Mouse (Mus musculus) midbrain, embryonic 13.5 days (tissue): ENCODE data around the gene Hsd17b14. TPM values are rescaled to one million over a fixed set of nuclear protein-coding genes. Genes with fewer than 3 reads are reported as not detected.
A peak's percentile ranks its signal among the peaks of the same experiment; 100 is the strongest.

Source experiments
- ATAC-seq: fragments of 200-750 bp; cut with Nextera tagmentation; 2 replicates; pipeline ENCODE4 v1.8.0; 2017; ENCODE audit warnings: mild to moderate bottlenecking, moderate TSS enrichment, moderate library complexity
- H3K27ac ChIP-seq: fragments of 300-500 bp; sonication (generic); 2 replicates; pipeline ENCODE4 v1.5.1; 2015; ENCODE audit warnings: inconsistent platforms, mild to moderate bottlenecking, moderate library complexity
- H3K27me3 ChIP-seq: fragments of 300-500 bp; sonication (generic); 2 replicates; pipeline ENCODE4 v1.6.1; 2015; ENCODE audit warnings: mild to moderate bottlenecking, inconsistent platforms
- H3K36me3 ChIP-seq: fragments of 300-500 bp; sonication (generic); 2 replicates; pipeline ENCODE4 v1.6.1; 2015; ENCODE audit warnings: mild to moderate bottlenecking, inconsistent platforms
- H3K4me1 ChIP-seq: fragments of 300-500 bp; sonication (generic); replicated peaks from 2 replicates; pipeline ENCODE4 v1.6.1; 2015; ENCODE audit warnings: inconsistent platforms
- H3K4me2 ChIP-seq: fragments of 300-500 bp; sonication (generic); replicated peaks from 2 replicates; pipeline ENCODE4 v1.6.1; 2015; ENCODE audit warnings: moderate library complexity, mild to moderate bottlenecking, inconsistent platforms
- H3K4me3 ChIP-seq: fragments of 300-500 bp; sonication (generic); replicated peaks from 2 replicates; pipeline ENCODE4 v1.5.1; 2015; ENCODE audit warnings: mild to moderate bottlenecking, inconsistent platforms
- H3K9ac ChIP-seq: fragments of 300-500 bp; sonication (generic); replicated peaks from 2 replicates; pipeline ENCODE4 v1.6.1; 2015; ENCODE audit warnings: mild to moderate bottlenecking, inconsistent platforms
- H3K9me3 ChIP-seq: fragments of 300-500 bp; sonication (generic); 2 replicates; pipeline ENCODE4 v1.6.1; 2016; ENCODE audit warnings: mild to moderate bottlenecking, inconsistent platforms
- WGBS: fragments of 180-500 bp; shearing (Covaris S2); methylation state at CpG from one replicate; pipeline ENCODE4 v1.1.7; 2015; 5-methylcytosine and 5-hydroxymethylcytosine counted together
- polyA plus RNA-seq: library from polyadenylated mRNA; unstranded; fragments of >200 nt; fragmentation: Nextera tagmentation; extraction: Ambion mirVana; gene quantifications from 2 replicates; pipeline ENCODE4 v1.2.1, GENCODE M21; 2015

The Hsd17b14 gene
- polyA plus RNA-seq, 1 experiment from 2014 or later, result 0.13 TPM

- Histone ChIP-seq H3K4me1 (no peaks in the 10 kb centered on the region), H3K9ac (no peak overlapping the region), H3K9me3 (no peaks in the 10 kb centered on the region), H3K27me3 (no peaks in the 10 kb centered on the region), H3K27ac (no peak overlapping the region), H3K4me2 (no peak overlapping the region), H3K4me3 (no peak overlapping the region), H3K36me3 (no peaks in the 10 kb centered on the region)
- ATAC-seq, result no peak
- WGBS, result 61% methylated on average over 6 of the region's 6 CpGs
Measured at GRCm38 (mm10) chr7:45558907-45559306, 4.2 kb downstream of the Hsd17b14 start.

DNA sequence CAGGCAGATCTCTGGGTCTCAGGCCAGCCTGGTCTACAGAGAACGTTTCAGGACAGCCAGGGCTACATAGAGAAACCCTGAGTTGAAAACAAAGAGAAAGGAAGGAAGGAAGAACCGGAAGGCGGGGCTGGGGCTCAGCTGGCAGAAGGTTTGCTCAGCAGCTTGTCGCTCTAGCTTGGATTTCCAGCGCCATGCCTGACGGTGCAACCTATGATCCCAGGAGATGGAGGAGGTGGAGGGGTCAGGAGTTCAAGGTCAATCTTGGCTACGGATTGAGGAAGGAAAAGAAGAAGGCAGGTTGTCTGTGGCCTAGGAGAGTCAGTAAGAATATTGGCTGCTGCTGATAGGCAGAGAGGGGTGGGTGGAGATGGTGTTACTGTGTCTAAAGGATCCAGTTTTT lies 5.5 kb downstream of the Hsd17b14 start:
- no peak overlapping the region for H3K4me3 ChIP-seq
- H3K27ac ChIP-seq, result no peak overlapping the region
- H3K27me3 ChIP-seq, result no peaks in the 10 kb centered on the region
- ATAC-seq, result no peak
- WGBS, result 86% methylated on average over 7 of the region's 7 CpGs
- no peak overlapping the region for H3K4me2 ChIP-seq
- H3K4me1 ChIP-seq, result no peaks in the 10 kb centered on the region
- H3K9ac ChIP-seq, result no peak overlapping the region
- H3K9me3 ChIP-seq, result no peaks in the 10 kb centered on the region
- no peaks in the 10 kb centered on the region for H3K36me3 ChIP-seq

GRCm38 (mm10) chr7:45560843-45561623 lies 6.3 kb downstream of the Hsd17b14 start:
- Histone ChIP-seq H3K27me3 (no peaks in the 10 kb centered on the region), H3K4me1 (no peaks in the 10 kb centered on the region), H3K36me3 (no peaks in the 10 kb centered on the region), H3K9ac (no peak overlapping the region; the same call in 1 of the 2 replicates), H3K27ac (no peak overlapping the region), H3K4me2 (no peak overlapping the region), H3K4me3 (no peak overlapping the region), H3K9me3 (no peaks in the 10 kb centered on the region)
- 29% methylated on average over 17 of the region's 17 CpGs for WGBS
- peak; percentile 72; the same call in 1 of the 2 replicates for ATAC-seq

DNA sequence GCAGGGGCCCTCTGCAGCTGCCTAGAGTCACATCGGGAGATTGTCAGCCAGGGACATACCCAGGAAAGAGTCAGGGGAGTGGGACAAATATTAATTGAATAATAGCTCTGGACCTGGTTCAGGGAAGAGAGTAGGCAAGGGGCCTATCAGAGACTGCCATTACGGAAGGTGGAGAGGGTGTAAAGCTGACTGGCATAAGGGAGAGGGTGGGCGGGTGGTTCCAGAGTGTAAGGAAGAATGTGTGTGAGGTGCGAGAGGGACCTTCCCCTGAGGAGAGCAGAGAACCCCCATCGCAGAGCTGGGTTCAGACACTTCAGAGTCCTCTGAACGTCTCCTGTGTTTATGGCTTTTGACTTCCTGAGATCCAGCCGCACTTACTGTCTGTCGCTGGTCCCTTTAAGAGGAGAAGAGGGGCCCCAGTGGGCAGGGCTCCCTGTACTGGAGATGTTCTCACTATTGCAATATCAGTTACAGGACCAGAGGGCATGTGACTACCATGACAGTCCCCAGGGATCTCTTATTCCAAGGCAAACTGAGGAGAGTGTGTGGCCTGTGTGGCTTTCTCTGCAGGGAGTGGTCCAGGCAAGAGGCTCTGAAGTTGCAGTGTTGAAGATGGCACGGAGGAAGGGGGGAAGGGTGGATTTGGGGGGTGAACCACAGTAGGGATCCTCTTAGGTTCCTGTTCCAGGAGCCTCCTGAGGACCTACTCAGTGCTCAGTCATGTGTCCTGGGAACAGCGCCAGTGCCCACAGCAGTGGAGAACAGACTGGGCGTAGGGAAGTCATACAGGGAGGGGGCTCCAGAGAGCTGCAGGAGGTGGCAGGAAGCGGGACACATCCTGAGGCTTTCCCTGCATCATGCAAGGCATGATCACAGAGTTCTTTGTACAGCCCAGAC lies 7.2 kb downstream of the Hsd17b14 start:
- Histone ChIP-seq H3K27ac (no peak overlapping the region), H3K4me1 (no peaks in the 10 kb centered on the region), H3K9me3 (no peaks in the 10 kb centered on the region), H3K27me3 (no peaks in the 10 kb centered on the region), H3K36me3 (no peaks in the 10 kb centered on the region), H3K4me2 (no peak overlapping the region), H3K9ac (no peak overlapping the region), H3K4me3 (no peak overlapping the region)
- no peak for ATAC-seq
- 58% methylated on average over 12 of the region's 12 CpGs for WGBS

- H3K27ac ChIP-seq, result no peak overlapping the region
- no peak overlapping the region for H3K4me2 ChIP-seq
- H3K4me1 ChIP-seq, result peaks cover 13% of the 10 kb centered on the region
- no peaks in the 10 kb centered on the region for H3K36me3 ChIP-seq
- no peak overlapping the region for H3K4me3 ChIP-seq
- no peaks in the 10 kb centered on the region for H3K9me3 ChIP-seq
- no peak for ATAC-seq
- H3K9ac ChIP-seq, result no peak overlapping the region
- no peaks in the 10 kb centered on the region for H3K27me3 ChIP-seq
- 82% methylated on average over 2 of the region's 2 CpGs for WGBS
Measured at GRCm38 (mm10) chr7:45564811-45565210, 10.1 kb downstream of the Hsd17b14 start.

DNA sequence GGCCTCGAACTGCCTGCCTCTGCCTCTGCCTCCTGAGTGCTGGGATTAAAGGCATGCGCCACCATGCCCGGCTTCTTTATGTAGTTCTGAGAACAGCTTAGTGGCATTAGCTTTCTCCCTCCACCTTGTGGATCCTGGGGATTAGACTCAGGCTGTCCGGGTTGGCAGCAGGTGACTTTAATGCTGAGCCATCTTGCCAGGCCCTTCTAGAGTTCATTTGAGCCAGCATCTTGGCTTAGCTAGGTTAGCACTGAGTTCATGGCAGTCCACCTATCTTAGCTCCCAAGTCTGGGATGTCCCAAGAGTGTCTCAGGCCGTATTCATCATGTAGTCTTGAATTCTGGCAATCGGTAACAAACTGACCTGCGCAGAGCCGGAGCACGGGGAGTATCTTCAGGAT lies 10.8 kb downstream of the Hsd17b14 start:
- Histone ChIP-seq H3K4me1 (peaks cover 13% of the 10 kb centered on the region), H3K27ac (no peak overlapping the region), H3K4me3 (no peak overlapping the region), H3K9me3 (no peaks in the 10 kb centered on the region), H3K4me2 (no peak overlapping the region), H3K9ac (no peak overlapping the region), H3K27me3 (no peaks in the 10 kb centered on the region), H3K36me3 (no peaks in the 10 kb centered on the region)
- 89% methylated on average over 9 of the region's 9 CpGs for WGBS
- ATAC-seq, result no peak

GRCm38 (mm10) chr7:45567112-45567779 lies 12.6 kb downstream of the Hsd17b14 start:
- no peaks in the 10 kb centered on the region for H3K9me3 ChIP-seq
- ATAC-seq, result no peak
- H3K4me1 ChIP-seq, result peaks cover 29% of the 10 kb centered on the region
- 70% methylated on average over 8 of the region's 8 CpGs for WGBS
- no peak overlapping the region for H3K27ac ChIP-seq
- H3K4me3 ChIP-seq, result no peak overlapping the region
- no peaks in the 10 kb centered on the region for H3K27me3 ChIP-seq
- no peaks in the 10 kb centered on the region for H3K36me3 ChIP-seq
- no peak overlapping the region for H3K9ac ChIP-seq
- peak overlapping the region; percentile 80 for H3K4me2 ChIP-seq

DNA sequence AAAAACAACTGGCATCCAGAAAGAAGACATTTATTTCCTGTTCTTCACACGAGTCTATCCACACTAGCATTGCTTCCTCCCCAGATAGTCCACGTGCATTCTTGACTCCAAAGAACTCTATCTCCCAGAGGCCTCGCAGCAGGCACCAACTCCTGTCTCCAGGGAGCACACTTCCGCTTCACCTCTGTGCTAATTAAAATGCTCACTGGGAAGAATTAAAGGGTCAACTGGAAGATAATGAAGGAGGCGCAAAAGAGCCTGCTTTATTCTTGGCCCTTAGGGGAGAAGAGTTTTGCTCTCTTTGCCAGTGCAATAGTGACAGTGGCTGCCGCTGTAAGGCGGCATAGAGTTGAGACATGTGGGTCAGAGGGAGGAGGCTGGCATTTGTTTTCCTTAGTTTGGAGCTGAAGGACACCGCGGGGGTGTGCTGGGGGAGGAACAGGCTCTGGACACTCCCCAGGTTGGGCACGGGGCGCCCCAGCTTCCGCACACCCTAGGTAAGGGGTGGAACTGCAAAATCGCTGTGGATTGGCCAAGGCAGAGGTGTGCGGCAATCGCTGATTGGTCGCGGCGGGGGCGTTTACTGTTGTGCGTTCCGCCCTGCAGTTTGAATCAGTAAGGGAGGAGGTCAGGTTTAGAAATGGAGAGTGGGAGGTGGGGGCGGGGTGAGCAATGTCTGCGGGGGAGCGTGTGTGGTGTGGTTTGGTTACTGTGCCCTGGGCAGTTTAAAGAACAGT lies 13.3 kb downstream of the Hsd17b14 start:
- Histone ChIP-seq H3K27ac (peak overlapping the region; percentile 77), H3K4me3 (peak overlapping the region; percentile 48), H3K9ac (peak overlapping the region; percentile 26), H3K4me2 (peak overlapping the region; percentile 80), H3K36me3 (no peaks in the 10 kb centered on the region), H3K9me3 (no peaks in the 10 kb centered on the region), H3K4me1 (peaks cover 29% of the 10 kb centered on the region), H3K27me3 (no peaks in the 10 kb centered on the region)
- peak; percentile 94 for ATAC-seq
- WGBS, result under 1% methylated on average over 24 of the region's 24 CpGs

DNA sequence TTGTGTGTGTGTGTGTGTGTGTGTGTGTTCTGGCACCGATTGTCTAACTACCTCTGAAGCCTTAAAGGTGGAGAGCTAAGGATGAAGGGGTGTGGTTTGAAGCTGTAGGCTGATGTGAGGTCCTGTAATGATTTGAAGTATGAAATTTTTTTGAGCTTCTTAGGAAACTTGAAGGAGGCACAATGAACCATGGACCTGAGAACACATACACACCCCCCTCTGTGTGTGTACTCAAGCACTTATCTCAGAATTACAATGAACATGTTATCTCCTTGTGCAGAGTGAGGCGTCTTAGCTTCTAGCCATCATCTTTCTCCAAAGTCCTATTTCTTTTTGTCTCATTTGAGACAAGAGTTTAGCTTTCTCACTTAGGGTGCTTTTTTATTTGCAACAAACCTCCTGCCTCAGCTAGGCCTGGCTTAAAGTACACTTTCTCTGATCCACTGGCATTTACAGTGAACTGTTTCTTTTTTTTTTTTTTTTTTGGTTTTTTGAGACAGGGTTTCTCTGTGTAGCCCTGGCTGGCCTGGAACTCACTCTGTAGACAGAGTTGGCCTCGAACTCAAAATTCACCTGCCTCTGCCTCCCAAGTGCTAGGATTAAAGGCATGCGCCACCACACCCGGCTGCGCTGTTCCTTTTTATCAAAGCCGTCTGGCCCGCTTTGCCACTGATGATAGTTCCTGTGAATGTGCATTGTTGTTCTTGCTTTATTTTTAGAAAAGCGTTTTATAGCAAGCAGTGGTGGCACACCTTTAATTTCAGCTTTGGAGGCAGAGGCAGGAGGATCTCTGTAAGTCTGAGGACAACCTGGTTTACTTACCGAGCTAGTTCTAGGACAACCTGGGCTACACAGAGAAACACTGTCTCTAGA lies 14.1 kb downstream of the Hsd17b14 start:
- peak overlapping the region; percentile 48 for H3K4me3 ChIP-seq
- ATAC-seq, result no peak
- 79% methylated on average over 10 of the region's 10 CpGs for WGBS
- no peaks in the 10 kb centered on the region for H3K9me3 ChIP-seq
- H3K36me3 ChIP-seq, result no peaks in the 10 kb centered on the region
- peak overlapping the region; percentile 26 for H3K9ac ChIP-seq
- no peaks in the 10 kb centered on the region for H3K27me3 ChIP-seq
- H3K27ac ChIP-seq, result peak overlapping the region; percentile 77
- peak overlapping the region; percentile 80 for H3K4me2 ChIP-seq
- peaks cover 29% of the 10 kb centered on the region for H3K4me1 ChIP-seq

DNA sequence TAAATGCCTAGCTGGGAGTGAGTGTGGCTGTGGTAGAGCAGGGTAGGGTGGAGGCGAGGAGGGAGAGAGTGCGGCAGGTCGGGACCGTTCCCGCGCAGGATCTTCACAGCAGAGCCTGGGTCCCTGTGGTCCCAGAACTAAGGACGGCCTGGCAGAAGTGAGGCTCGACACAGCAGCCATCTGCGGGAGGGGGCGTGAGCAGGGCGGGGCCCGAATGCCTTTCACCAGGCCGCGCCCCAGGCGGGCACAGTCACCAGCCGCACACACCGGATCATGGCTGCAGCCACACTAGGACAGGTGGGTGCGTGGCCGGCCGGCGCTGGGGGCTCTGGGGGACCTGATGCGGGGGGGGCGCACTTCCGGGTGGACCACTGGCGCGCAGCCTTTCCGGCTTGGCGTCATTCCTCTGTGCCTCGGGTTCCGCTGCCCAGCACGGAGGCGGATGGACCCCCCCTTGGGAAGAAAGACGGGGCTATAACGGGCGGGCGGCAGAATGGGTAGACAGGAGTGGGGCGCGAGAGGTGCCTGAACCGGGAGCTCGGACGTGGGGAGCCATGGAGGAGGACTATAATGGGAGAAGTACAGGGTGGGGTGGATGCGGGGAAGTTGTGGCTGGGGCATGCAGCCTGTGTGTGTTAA lies 15.5 kb downstream of the Hsd17b14 start, which contains the start of gene Bcat2:
Gene Bcat2 (plus strand): TSS at position 51 of the 639 bp plus-strand sequence.
- Histone ChIP-seq H3K9me3 (no peaks in the 10 kb centered on the region), H3K27me3 (no peaks in the 10 kb centered on the region), H3K36me3 (no peaks in the 10 kb centered on the region), H3K4me2 (peak within 1 kb of the TSS; percentile 79), H3K4me1 (peaks cover 29% of the 10 kb centered on the region), H3K27ac (peak within 1 kb of the TSS; percentile 84), H3K9ac (peak within 1 kb of the TSS; percentile 89), H3K4me3 (peak within 1 kb of the TSS; percentile 71)
- WGBS, result under 1% methylated on average over 42 of the region's 42 CpGs
- peak; percentile 78 for ATAC-seq
